Mouse (Mus musculus) liver, embryonic 16.5 days (tissue): ENCODE results near the gene Rcbtb2. TPM values are rescaled to one million over a fixed set of nuclear protein-coding genes. Genes with fewer than 3 reads are reported as not detected.
"Not testable (repeated sequence)": the region's sequence is repeated elsewhere in the genome, so short reads cannot be mapped to it uniquely, and the experiment has no call there.

Experiments
- ATAC-seq: fragments of 200-750 bp; cut with Nextera tagmentation; 2 replicates; pipeline ENCODE4 v1.8.0; 2017; ENCODE audit warnings: low read depth, mild to moderate bottlenecking, moderate number of reproducible peaks, moderate library complexity
- H3K27ac ChIP-seq: fragments of 300-500 bp; sonication (generic); 2 replicates; pipeline ENCODE4 v1.5.1; 2014; ENCODE audit warnings: mild to moderate bottlenecking, low read length
- H3K27me3 ChIP-seq: fragments of 300-500 bp; sonication (generic); 2 replicates; pipeline ENCODE4 v1.6.1; 2014; ENCODE audit warnings: low read depth, low read length, mixed read lengths; ENCODE audit not compliant: control insufficient read depth, insufficient read depth
- H3K36me3 ChIP-seq: fragments of 300-500 bp; sonication (generic); 2 replicates; pipeline ENCODE4 v1.6.1; 2014; ENCODE audit warnings: mild to moderate bottlenecking; ENCODE audit not compliant: control insufficient read depth, insufficient read depth
- H3K4me1 ChIP-seq: fragments of 300-500 bp; sonication (generic); 2 replicates; pipeline ENCODE4 v1.6.1; 2014; ENCODE audit warnings: low read depth, low read length, mixed read lengths; ENCODE audit not compliant: control insufficient read depth
- H3K4me2 ChIP-seq: fragments of 300-500 bp; sonication (generic); 2 replicates; pipeline ENCODE4 v1.6.1; 2014; ENCODE audit warnings: low read depth, low read length, mixed read lengths
- H3K4me3 ChIP-seq: fragments of 300-500 bp; sonication (generic); 2 replicates; pipeline ENCODE4 v1.5.1; 2014; ENCODE audit warnings: low read depth, mild to moderate bottlenecking, low read length
- H3K9ac ChIP-seq: fragments of 300-500 bp; sonication (generic); 2 replicates; pipeline ENCODE4 v1.6.1; 2014; ENCODE audit warnings: low read depth, low read length
- H3K9me3 ChIP-seq: fragments of 300-500 bp; sonication (generic); replicated peaks from 2 replicates; pipeline ENCODE4 v1.6.1; 2016; ENCODE audit warnings: low read length; ENCODE audit not compliant: control insufficient read depth
- WGBS: fragments of 180-500 bp; shearing (Covaris S2); extraction: QIAGEN DNeasy Blood & Tissue Kit; methylation state at CpG from one replicate; pipeline ENCODE4 v1.1.7; 2014; ENCODE audit not compliant: insufficient replicate concordance; 5-methylcytosine and 5-hydroxymethylcytosine counted together
- polyA plus RNA-seq: library from polyadenylated mRNA; unstranded; fragments of >200 nt; fragmentation: Nextera tagmentation; extraction: Ambion mirVana; gene quantifications from 2 replicates; pipeline ENCODE4 v1.2.1, GENCODE M21; 2015

Gene Rcbtb2
- polyA plus RNA-seq, 1 experiment from 2014 or later, result 19.5 TPM

- Histone ChIP-seq H3K9me3 (no peaks in the 10 kb centered on the region), H3K9ac (no peak overlapping the region), H3K4me3 (no peak overlapping the region), H3K27ac (no peak overlapping the region), H3K4me2 (no peak overlapping the region), H3K27me3 (no peaks in the 10 kb centered on the region), H3K36me3 (no peaks in the 10 kb centered on the region), H3K4me1 (no peaks in the 10 kb centered on the region; the same call in 1 of the 2 replicates)
- 44% methylated on average over 12 of the region's 12 CpGs for WGBS
- no peak for ATAC-seq
Observed at GRCm38 (mm10) chr14:73102270-73102865, 20.5 kb upstream of the Rcbtb2 start.

- not testable (repeated sequence) for H3K36me3 ChIP-seq, H3K9me3 ChIP-seq, H3K4me1 ChIP-seq, H3K9ac ChIP-seq, H3K4me2 ChIP-seq, H3K27me3 ChIP-seq, H3K27ac ChIP-seq, H3K4me3 ChIP-seq, ATAC-seq
- WGBS, result 66% methylated on average over 4 of the region's 4 CpGs
Observed at GRCm38 (mm10) chr14:73102986-73103385, 19.9 kb upstream of the Rcbtb2 start.

DNA sequence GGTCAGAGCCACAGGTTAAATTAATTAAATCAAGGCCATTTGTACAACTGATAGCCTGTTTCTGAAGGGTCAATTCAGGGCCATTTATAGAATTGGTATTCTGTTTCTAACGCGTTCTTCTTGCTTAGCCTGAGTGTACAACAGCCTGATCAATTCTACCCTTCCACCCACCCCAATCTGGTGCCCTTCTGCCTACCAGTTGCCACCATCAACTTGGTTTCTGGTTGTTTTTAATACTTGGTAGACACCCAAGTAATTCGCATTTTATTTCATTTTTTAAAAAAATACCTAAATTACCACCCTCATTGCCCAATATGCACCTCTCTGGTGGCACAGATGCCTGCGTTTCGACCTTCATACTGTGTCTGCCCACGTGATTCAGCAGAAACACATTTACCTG lies 17.9 kb upstream of the Rcbtb2 start:
- WGBS, result 33% methylated on average over 6 of the region's 6 CpGs
- Histone ChIP-seq H3K4me2 (no peak overlapping the region), H3K36me3 (no peaks in the 10 kb centered on the region), H3K27me3 (no peaks in the 10 kb centered on the region), H3K9ac (no peak overlapping the region), H3K9me3 (no peaks in the 10 kb centered on the region), H3K4me1 (no peaks in the 10 kb centered on the region; the same call in 1 of the 2 replicates), H3K27ac (no peak overlapping the region), H3K4me3 (no peak overlapping the region)
- ATAC-seq, result no peak

GRCm38 (mm10) chr14:73105407-73106185 lies 17.2 kb upstream of the Rcbtb2 start:
- ATAC-seq, result no peak
- no peaks in the 10 kb centered on the region for H3K9me3 ChIP-seq
- no peak overlapping the region for H3K4me2 ChIP-seq
- H3K27ac ChIP-seq, result no peak overlapping the region
- H3K36me3 ChIP-seq, result no peaks in the 10 kb centered on the region
- H3K9ac ChIP-seq, result no peak overlapping the region
- H3K4me3 ChIP-seq, result no peak overlapping the region
- no peaks in the 10 kb centered on the region for H3K27me3 ChIP-seq
- no peaks in the 10 kb centered on the region; the same call in 1 of the 2 replicates for H3K4me1 ChIP-seq
- 19% methylated on average over 11 of the region's 11 CpGs for WGBS

GRCm38 (mm10) chr14:73106234-73106711 lies 16.6 kb upstream of the Rcbtb2 start:
- H3K27ac ChIP-seq, result no peak overlapping the region
- H3K36me3 ChIP-seq, result no peaks in the 10 kb centered on the region
- H3K9ac ChIP-seq, result no peak overlapping the region
- H3K4me3 ChIP-seq, result no peak overlapping the region
- H3K4me2 ChIP-seq, result peak overlapping the region; percentile 30
- no peaks in the 10 kb centered on the region for H3K27me3 ChIP-seq
- H3K9me3 ChIP-seq, result no peaks in the 10 kb centered on the region
- no peak for ATAC-seq
- no peaks in the 10 kb centered on the region; the same call in 1 of the 2 replicates for H3K4me1 ChIP-seq
- 21% methylated on average over 8 of the region's 8 CpGs for WGBS

DNA sequence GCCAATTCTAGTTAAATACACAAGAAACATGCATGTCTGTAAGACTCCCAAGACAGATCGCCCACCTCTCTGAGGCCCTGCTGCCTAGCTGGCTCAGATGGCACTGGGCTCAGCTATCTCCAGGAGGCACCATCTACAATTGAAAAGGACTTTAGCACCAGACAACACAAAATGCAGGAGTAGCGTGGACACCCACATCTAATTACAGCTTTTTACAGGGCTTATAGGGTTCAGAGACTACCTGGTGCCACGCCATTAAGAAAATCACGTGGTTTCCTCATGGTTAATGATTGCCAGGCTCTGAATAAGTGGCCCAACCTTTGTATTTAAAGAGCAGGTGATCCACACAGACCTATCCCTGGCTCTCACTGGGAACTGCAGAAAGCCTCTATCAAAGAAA lies 15.9 kb upstream of the Rcbtb2 start:
- peak overlapping the region; percentile 30; the same call in 1 of the 2 replicates for H3K4me2 ChIP-seq
- peak; percentile 81 for ATAC-seq
- H3K9me3 ChIP-seq, result no peaks in the 10 kb centered on the region
- no peaks in the 10 kb centered on the region for H3K36me3 ChIP-seq
- H3K27ac ChIP-seq, result 0 out of 2 replicates have a peak overlapping the region, but pooled peaks have one; percentile 4
- no peaks in the 10 kb centered on the region for H3K27me3 ChIP-seq
- no peaks in the 10 kb centered on the region; the same call in 1 of the 2 replicates for H3K4me1 ChIP-seq
- WGBS, result 45% methylated on average over 4 of the region's 4 CpGs
- no peak overlapping the region for H3K9ac ChIP-seq
- no peak overlapping the region for H3K4me3 ChIP-seq

DNA sequence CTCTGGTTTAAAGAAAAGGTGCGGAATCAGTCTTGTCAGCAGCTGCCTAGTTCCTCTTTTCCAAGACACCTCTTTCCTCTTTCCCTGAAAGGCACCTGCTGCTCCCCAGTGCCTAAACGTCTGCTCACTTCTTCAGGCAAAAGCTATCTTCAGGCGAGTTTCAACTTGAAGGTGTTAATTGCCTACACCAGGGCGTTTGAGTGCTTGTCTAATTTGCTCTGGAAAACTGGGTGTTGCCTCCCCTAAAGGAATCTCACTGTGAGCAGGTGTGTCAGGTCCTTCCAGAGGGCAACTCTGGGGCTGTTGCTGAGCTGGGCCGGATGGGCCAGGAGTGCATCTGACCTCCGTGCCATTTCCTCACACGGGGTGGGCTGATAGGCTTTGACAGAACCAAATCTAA lies 15.5 kb upstream of the Rcbtb2 start:
- H3K4me3 ChIP-seq, result no peak overlapping the region
- ATAC-seq, result no peak
- no peak overlapping the region for H3K27ac ChIP-seq
- no peak overlapping the region for H3K4me2 ChIP-seq
- H3K4me1 ChIP-seq, result no peaks in the 10 kb centered on the region; the same call in 1 of the 2 replicates
- H3K36me3 ChIP-seq, result no peaks in the 10 kb centered on the region
- H3K9ac ChIP-seq, result no peak overlapping the region
- 30% methylated on average over 7 of the region's 7 CpGs for WGBS
- no peaks in the 10 kb centered on the region for H3K9me3 ChIP-seq
- no peaks in the 10 kb centered on the region for H3K27me3 ChIP-seq

- H3K9me3 ChIP-seq, result no peaks in the 10 kb centered on the region
- no peaks in the 10 kb centered on the region for H3K36me3 ChIP-seq
- no peak overlapping the region for H3K9ac ChIP-seq
- WGBS, result 25% methylated on average over 6 of the region's 6 CpGs
- H3K4me3 ChIP-seq, result no peak overlapping the region
- H3K4me2 ChIP-seq, result no peak overlapping the region
- H3K27ac ChIP-seq, result no peak overlapping the region
- ATAC-seq, result no peak
- H3K27me3 ChIP-seq, result no peaks in the 10 kb centered on the region
- H3K4me1 ChIP-seq, result no peaks in the 10 kb centered on the region; the same call in 1 of the 2 replicates
Observed at GRCm38 (mm10) chr14:73107952-73108351, 14.9 kb upstream of the Rcbtb2 start.

- Histone ChIP-seq H3K9me3 (no peaks in the 10 kb centered on the region), H3K27me3 (no peaks in the 10 kb centered on the region), H3K4me2 (no peak overlapping the region), H3K9ac (no peak overlapping the region), H3K36me3 (no peaks in the 10 kb centered on the region), H3K27ac (no peak overlapping the region), H3K4me1 (no peaks in the 10 kb centered on the region; the same call in 1 of the 2 replicates), H3K4me3 (no peak overlapping the region)
- 59% methylated on average over 3 of the region's 3 CpGs for WGBS
- ATAC-seq, result no peak
Observed at GRCm38 (mm10) chr14:73110682-73111081, 12.2 kb upstream of the Rcbtb2 start.
